Mouse (Mus musculus) neutrophil, adult 65 days (primary cell): ENCODE data around the gene Dcaf4. TPM values are rescaled to one million over a fixed set of nuclear protein-coding genes. Genes with fewer than 3 reads are reported as not detected.

Experiments used
- total RNA-seq: library from RNA; stranded (reverse); gene quantifications from 2 replicates; pipeline ENCODE4 v1.2.4, GENCODE M21; 2023

The Dcaf4 gene
- total RNA-seq = 3.4 and 3.9 TPM in 2 replicates

DNA sequence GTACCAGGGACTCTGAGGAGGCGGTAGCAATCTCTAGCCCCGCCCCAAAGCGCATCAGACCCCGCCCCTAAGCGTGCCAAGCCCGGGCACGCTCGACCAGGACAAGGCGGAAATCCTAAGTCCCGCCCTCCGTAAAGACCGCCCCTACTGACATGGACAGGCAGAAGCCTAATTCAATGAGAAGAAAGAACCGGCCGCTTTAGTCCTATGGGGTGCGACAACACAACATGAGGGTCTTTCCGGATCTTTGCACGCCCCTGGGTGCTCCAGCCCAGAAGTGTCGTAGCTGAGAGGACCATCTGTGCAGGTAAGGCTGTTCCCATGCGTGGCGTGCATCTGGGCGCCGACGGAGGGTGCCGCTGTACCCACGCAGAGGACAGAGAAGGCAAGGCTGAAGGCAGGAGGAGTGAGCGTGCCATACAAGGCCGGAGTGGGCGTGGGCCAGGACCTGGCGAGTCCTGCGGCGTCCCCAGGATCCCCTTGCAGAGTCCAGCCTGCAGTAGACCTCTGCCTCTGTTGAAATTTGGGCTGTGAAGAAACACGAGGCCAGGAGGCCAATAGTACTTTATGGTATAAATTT is at the start of gene Dcaf4:
Gene Dcaf4, plus strand, starts transcription at position 156 of the 580 bp plus-strand sequence.

DNA sequence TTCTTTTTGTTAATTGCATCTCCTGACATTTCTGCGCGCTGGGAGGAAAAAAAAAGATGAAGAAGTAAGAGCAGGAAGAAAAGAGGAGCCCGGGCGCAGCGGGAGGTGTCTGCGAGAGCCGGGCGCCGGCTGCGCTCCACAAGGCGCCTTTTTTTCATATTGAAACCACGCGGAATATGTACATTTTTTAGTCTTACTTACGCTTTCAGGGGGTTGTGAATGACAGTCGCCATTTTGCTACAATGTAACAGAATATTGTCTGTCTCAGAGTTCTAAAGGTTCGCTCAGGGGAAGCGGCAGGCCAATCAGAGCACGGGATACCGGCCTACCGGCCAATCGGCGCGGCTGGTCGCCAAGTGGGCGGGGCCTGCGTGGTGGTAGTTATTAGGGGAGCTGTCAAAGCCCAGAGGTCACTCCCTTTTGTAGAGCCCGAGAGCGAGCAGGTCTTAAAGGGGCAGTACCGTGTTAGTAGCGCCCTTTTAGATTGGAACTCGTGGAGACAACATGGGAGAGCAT is 32.7 kb upstream of the Dcaf4 start, which contains the start of gene Dpf3:
Gene Dpf3, minus strand, starts transcription at position 241 of the 516 bp plus-strand sequence.

Other genes starting within 250 kb of the Dcaf4 start
- gene Dpf3, start 32.8 kb upstream of the Dcaf4 start, total RNA-seq = 0.25 and 0.35 TPM in 2 replicates
- 22.0 and 24.5 TPM in 2 replicates for gene Zfyve1, start 76.8 kb downstream of the Dcaf4 start, total RNA-seq
- 171 and 296 TPM in 2 replicates for gene Rbm25, start 110.8 kb downstream of the Dcaf4 start, total RNA-seq
- 143 and 178 TPM in 2 replicates for gene Psen1, start 167.7 kb downstream of the Dcaf4 start, total RNA-seq
- 0.14 TPM in 1 of 2 replicates, not detected in the other for gene Papln, start 243.2 kb downstream of the Dcaf4 start, total RNA-seq